Mouse (Mus musculus): ENCODE results near the gene Ercc4.

Gene Ercc4

DNA sequence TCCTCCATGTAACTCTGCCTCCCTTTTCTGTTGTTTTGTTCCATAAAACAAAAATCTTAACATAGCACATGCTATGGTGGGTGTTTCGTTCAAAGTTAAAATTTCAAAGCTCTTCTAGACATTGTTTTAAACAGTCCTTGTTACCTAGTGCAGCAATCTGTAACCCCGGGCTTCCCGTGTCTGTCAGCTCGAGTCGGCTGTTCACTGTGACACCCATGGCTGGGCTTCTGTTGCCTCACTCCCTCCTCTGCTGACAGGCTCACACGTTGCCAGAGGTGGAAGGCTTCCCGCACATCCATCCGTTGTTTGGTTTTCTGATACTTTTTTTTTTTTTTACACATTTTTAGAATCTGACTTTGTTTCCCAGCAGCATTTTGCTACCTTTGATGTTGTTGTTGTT is 40.5 kb downstream of the Ercc4 start:
- no peak for DNase-seq

DNA sequence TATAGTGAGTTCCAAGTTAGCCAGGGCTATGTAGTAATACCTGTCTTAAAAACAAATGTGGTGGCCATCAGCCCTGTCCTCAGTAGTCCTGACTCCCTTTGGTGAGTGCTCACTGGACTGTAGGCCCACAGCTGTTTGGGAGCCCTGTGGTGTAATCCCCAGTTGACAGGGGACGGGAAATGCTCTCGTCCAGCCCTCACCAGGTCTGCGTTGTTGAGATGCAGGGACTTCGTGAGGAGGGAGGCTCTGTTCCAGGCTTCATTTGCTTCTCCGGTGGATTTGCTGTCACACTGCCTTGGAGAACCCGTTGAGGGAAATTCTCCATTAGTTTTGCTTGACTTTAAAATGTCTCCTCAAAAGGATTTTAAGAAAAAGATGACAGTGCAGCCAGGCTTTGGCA is 41.3 kb downstream of the Ercc4 start:
- DNase-seq = no peak

GRCm38 (mm10) chr16:13152475-13152874 is 43.0 kb downstream of the Ercc4 start:
- DNase-seq = no peak

GRCm38 (mm10) chr16:13153215-13153614 is 43.7 kb downstream of the Ercc4 start:
- no peak for DNase-seq

DNA sequence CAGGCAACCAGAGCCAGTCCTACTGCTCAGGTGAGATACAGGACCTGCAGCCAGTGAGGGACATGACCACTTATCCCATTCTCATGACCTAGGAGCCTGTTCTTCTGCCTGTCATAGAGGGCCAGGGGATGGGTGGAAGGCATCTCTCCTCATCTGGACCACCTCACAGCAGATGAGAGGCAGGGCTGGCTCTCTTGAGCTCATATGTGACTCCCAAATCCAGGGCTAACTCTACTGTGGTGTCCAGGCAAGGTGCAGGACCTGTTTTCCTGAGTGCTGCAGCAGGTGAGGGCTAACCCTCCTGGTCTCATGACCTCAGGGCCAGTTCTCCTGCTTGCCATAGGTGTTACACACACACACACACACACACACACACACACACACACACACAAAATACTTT is 44.9 kb downstream of the Ercc4 start:
- no peak for DNase-seq

DNA sequence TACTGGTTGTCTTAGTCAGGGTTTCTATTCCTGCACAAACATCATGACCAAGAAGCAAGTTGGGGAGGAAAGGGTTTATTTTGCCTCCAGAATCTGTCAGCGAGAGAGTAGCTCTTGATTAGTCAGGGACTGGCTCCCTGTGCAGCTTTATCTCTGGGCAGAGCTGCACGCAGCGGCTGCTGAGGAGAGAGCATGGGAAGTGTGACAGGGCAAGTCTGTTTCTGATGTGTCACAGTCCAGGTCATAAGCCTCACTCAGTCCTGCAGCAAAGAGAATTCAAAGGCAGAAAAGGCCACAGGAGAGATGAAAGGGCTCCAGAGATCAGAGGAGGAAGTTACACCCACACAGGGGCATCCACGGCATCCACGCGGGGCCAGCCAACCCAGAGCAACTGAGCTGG is 47.8 kb downstream of the Ercc4 start:
- DNase-seq = no peak

DNA sequence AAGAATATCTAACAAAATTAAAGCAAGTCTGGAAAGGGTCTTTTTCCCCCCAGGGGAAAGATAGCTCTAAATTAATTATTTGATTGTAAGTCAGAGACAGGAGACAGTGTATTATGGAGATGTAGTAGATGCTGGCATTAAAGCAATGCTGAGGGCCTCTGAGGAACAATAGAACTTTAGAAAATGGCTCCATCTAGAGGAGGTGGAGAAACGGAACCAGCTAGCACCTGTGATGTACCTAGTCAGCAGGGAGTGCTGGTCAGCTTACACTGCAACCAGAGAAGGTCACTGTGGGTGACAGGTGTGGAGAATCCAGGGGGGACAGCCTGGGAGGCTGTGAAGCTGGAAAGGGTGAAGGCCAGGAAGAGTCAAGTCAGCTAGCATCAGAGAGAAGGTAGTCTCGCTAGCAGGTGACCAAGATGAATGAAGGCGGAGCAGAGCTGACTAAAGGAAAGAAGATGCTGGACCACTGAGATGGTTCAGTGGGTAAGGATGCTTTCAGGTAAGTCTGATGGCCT is 48.7 kb downstream of the Ercc4 start:
- DNase-seq = no peak

DNA sequence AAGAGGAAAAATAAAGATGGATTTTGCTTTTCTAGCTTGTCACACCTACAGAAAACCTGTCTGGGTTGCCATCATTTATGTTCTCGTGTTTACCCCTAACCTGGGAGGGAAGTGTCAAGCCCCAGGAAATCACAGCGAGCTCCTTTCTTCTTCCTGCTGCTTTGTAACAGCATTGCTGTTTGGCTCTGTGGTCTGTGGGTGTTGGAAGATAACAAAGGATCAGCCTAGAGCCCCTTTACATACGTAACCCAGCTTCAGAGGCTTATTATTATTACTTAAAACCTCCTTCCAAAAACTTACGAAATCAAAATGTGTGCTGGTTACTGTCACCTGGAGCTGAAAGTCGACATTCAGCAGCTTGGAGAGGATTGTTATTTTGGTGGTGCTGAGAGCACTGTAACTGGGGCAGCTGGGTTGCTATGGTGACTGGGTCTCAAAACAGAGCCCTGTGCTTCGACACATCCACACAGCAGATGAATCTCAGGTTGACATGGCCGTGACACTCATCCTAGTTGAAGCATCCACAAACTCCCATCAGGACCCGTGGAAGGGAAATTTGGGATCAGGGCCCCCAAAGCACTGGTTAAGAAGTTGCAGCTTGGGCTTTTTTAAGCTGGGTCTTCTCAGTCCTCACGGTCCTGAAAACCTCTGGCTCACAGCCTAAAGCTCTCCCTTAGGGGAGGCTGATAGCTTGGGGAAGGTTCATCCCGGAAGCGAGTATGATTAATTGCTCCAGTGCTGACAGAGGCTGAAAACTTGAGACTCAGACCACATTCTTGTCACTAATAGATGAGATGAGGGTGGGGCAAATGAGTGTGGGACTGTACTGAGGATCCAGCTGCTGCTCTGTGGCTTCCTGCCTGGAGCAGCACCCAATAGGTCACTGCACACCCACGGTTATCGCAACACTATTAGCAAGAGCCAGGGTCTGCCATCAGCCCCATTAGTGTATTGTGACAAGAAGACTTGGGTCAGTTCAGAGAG is 49.7 kb downstream of the Ercc4 start:
- DNase-seq = peak; percentile 86

DNA sequence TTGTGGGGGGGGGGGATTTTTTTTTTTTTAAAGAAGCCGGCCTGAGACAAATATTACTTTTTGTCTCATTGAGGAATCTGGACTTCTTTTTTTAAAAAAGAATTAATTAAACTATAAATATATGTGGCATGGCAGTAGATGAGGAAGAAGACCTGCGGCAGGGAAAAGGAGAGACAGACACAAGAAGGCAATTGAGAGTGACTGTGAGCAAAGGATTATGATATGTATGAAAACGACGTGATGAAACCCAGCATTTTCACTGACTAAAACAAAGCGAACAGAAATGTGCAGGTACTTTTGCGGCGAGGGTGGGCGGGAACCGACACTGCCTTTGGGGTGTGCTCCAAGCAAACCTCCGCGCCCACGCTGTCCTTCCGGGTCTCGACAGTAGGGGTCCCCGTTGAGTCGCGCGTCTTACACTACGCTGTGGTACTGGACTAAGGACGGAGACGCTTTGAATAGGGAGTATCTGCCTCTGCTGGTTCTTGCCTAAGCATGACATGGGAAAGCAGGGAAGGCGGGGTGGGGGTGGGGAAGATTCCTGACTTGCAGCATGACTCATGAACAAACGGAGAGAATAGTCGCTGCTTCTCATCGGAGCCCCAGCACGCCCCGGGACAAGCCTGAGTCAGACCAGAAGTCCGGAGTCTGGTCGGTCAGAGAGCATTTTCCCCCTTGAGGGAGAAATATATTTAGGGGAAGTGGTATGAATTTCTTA is 50.6 kb downstream of the Ercc4 start:
- DNase-seq = peak; percentile 95

DNA sequence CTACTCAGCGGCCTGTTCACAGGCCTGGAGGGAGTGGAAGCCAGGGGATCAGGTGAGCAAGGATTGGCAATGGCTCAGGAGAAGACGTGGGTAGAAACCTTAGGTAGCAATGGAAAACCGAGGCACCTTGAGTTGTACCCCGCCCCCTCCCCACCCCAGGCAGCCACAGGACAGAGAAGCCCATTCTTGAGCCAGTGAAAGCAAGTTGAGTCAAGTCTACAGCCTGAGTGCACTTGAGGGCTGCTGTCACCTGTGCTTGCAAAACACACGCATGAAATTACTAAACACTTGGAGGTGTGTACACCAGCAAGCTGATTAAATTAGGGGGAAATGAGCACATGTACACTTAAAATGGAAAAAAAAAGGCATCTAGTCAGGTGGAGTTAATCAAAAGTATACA is 52.0 kb downstream of the Ercc4 start:
- DNase-seq = no peak

DNA sequence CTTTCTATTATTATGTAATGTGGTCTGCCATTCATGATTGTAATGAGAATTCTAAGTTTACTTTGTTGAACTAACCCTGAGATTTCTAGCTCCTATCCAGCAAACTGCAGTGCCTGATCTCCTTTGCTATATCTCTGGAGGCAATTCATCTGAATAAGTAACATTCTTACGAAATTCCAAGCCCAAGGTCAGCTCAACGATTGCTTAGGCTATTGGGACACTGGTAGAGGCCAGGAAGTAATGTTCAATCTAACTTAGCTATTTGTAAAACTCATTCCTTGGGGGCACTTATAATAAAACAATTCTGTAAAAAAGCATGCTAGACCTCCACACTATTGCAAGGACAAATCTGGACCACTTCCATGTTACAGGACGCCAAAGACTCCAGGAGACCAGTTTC is 58.2 kb downstream of the Ercc4 start:
- no peak for DNase-seq

DNA sequence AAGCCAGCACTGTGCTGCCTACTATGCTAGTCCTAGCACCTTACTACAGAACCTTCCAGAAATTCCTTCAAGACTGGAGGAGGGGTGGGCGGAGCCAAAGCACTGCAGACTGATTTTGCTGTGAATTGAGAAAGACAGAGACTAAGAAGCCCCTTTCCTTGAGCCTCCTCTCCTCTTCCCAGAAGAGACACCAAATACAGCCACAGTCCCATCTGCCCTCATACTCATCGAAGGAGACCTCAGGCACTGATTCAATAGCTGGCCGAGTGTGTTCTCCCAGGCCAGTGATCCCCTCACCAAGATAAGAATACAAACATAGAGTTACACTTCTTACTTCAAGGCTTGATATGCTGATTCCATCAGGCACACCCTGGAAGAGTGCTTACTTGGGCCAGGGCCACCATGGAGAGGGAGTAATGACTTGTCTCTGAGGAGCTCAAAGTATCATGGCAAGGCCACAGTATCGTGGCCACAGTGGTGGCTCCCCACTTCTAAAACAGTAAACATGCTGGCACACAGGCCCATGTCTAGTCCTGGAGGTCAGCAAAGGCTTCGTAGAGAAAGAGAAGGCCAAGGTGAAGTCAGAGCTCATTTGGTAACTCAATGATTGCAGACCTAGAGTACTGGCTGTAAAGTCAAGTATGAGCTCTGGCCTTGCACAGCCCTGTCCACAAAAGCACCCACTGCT is 63.7 kb downstream of the Ercc4 start:
- no peak for DNase-seq

DNA sequence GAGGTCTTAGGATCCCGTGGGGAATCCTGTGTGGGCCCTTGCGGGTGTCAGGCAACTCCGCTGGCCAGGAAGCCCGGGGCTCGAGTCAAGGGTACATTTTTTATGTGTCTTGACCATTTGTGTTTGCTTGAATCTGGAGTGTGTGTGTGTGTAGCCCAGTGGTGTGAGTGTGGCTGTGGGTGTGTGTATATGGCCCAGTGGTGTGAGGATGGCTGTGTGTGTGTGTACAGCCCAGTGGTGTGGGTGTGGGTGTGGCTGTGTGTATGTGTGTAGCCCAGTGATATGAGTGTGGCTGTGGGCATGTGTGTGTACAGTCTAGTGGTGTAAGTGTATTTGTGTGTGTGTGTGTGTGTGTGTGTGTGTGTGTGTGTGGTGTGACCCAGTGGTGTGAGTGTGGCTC is 73.0 kb downstream of the Ercc4 start:
- no peak for DNase-seq

GRCm38 (mm10) chr16:13183182-13183742 is 73.8 kb downstream of the Ercc4 start:
- no peak for DNase-seq

GRCm38 (mm10) chr16:13184381-13184780 is 74.9 kb downstream of the Ercc4 start:
- no peak for DNase-seq

DNA sequence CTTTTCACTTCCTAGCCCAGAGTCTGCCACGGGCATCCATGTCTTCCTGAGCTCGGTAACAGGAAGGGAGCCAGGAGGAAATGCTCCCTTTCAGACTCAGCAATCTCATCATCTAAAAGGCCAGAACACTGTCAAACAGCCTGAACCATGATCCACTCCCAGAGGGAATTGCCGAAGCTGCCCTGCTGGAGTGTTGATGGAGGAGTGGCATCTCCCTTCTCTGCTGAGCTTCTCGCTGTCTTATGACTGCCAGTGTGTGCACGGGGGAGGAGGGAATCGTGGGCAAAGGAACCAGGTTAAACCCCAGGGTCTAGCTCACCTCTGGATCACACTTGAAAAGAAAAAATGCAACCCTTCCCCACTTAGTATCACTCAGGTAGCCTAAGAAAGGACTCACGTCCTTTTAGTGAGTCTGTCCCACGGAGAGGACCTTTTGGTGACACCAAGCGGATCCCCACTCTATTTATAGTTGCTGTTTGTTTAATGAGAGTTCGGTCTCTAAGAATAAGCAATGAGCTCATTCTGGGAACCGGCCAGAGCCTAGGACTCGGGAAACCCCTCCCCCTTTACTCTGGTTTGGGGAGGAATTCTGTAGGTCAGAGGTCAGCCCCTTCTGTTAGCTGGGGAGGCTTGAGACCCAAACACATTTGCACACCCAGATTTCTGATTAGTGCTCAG is 80.1 kb downstream of the Ercc4 start:
- no peak for DNase-seq

DNA sequence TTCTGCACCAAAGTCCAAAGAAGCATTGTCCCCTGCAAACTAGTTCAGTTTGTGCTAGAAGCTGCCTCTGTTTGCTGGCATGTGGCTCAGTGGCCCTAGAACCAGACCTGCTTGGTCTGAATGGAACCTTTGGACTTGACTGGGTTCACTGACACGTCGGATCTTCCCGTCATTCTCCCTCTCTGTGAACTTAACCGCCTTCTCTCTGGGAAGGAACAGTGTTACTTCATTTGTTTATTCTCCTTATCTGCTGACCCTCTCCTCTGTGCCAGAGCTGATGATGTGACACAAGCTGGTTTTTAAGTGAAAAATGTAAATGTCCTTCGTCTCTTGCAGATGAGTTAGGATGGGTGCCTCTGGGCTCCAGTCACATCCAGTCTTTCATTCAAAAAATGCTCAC is 81.0 kb downstream of the Ercc4 start:
- DNase-seq = no peak

DNA sequence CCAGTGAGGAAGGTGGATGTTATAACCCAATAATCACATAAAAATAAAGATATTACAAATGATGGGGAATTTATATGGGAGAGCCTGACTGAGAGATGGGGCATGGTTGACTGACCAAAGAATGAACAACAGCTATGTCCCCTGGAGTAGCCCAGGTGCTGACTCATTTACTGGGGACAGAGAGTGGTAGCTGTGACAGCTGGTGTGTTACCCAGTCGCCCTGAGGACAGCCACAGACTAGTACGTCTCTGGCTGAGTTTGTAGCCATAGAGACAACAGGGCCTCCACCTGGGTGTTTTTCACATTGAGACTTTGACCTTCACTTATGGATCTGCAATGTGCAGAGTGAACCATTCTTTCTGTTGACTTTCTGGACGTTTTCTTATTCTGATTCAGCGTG is 81.7 kb downstream of the Ercc4 start:
- DNase-seq = no peak

DNA sequence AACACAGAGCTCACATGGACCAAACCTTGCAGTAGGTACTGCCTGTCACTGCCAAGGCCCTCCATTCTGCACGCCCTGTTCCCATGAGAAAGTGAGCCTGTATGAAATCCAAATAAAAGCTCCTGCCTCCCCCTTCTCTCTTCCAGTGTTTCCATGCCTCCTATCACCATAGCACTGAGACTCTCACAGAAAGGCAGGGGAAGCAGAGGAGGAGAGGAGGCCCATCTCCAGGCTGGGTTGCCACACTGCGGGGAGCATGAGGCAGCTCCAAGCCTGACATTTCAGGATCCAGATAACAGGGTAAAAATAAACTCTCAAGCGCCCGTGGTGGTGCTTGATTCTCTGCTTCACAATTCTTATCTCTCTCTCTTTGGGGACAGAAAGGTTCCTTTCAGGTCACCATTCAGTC is 84.2 kb downstream of the Ercc4 start:
- peak; percentile 70 for DNase-seq

GRCm38 (mm10) chr16:13194882-13195281 is 85.4 kb downstream of the Ercc4 start:
- peak; percentile 84 for DNase-seq

- DNase-seq = peak; percentile 89
Measured at GRCm38 (mm10) chr16:13196626-13197025, 87.1 kb downstream of the Ercc4 start.

DNA sequence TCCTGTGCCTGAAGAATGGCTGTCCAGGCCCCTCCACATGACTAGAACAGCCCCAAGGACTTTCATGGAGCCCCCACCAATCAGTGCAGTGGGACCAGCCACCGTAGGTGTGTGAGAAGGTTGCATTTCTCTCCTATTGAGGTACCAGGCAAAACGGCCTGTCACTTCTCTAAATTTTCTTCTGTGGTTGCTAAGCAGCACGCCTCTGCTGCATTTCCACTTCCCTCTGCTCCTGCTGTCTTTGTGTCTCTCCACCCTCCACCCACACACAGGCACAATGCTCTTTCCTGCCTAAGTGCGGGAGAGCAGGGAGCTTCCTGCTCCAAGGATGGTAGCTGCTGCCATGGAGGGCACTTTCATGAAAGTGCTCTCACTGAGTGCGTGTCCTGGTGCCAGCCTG is 87.8 kb downstream of the Ercc4 start:
- DNase-seq = peak; percentile 94

Data from right cerebral cortex, adult 18-20 months (tissue).